Mouse (Mus musculus): ENCODE measurements at regions not wholly inside any gene's neighbourhood (a gene's known extent, or its start where the extent isn't known, plus 50 kb on each side); places are given as distances from the start of the nearest gene placed in this dataset.

DNA sequence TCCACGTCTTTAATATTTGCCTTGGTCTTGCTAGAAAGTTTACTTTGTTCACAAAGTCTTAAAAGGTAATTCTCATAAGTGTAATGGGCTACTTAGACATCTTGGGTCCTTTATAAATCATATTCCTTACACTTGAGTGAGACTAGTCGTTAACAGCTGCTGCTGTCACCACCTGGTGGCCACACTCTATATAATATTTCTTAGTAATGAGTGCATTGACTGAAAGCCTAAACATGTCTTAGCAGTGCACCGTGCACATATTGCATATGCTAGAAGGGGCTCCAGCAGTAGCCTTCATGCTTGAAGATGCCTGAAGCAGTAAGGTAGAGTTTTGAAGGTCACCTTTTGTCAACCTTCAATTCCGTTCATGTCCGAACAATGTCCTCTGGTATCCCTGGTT is 177.2 kb downstream of the Nuf2 start:
- H3K27me3 ChIP-seq (replicated peaks; ENCODE audit: control insufficient read depth, insufficient read depth, low read length) = no peaks in the 10 kb centered on the region
- no peaks in the 10 kb centered on the region for H3K4me1 ChIP-seq (ENCODE audit: control insufficient read depth, insufficient read depth, low read depth, low read length)
- no peak for ATAC-seq
- no peaks in the 10 kb centered on the region for H3K9me3 ChIP-seq (ENCODE audit: control insufficient read depth, low read length)
- no peaks in the 10 kb centered on the region for H3K36me3 ChIP-seq (ENCODE audit: control insufficient read depth, insufficient read depth, low read length)
- H3K4me2 ChIP-seq (ENCODE audit: low read length) = no peak overlapping the region
- H3K4me3 ChIP-seq (ENCODE audit: low read length) = no peak overlapping the region
- no peak overlapping the region for H3K27ac ChIP-seq (ENCODE audit: low read depth, low read length)
- H3K9ac ChIP-seq (ENCODE audit: low read depth, low read length) = no peak overlapping the region
- 71% methylated on average over 5 of the region's 5 CpGs for WGBS

DNA sequence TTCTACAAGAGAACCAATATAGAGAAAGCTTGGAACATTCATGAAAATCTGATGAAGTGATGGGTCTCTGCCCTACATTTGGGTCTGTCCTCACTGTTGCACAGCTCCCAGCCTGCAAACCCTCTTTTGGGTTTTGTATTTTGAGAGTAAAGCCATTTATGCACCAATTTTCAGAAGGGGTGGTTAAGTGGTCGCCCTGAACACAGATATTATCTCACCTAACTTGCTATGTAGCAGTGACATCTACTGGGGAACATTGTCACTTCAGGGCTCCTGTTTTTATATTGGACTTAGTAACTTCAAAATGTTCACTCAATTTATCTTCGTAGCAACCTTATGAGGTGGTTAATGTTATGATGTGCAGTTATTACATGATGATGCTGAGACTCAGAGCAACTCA is 183.6 kb downstream of the Nuf2 start:
- Histone ChIP-seq H3K27me3 (replicated peaks; ENCODE audit: control insufficient read depth, insufficient read depth, low read length) (no peaks in the 10 kb centered on the region), H3K9me3 (ENCODE audit: control insufficient read depth, low read length) (no peaks in the 10 kb centered on the region), H3K4me3 (ENCODE audit: low read length) (no peak overlapping the region), H3K36me3 (ENCODE audit: control insufficient read depth, insufficient read depth, low read length) (no peaks in the 10 kb centered on the region), H3K4me1 (ENCODE audit: control insufficient read depth, insufficient read depth, low read depth, low read length) (no peaks in the 10 kb centered on the region), H3K4me2 (ENCODE audit: low read length) (no peak overlapping the region), H3K9ac (ENCODE audit: low read depth, low read length) (no peak overlapping the region), H3K27ac (ENCODE audit: low read depth, low read length) (no peak overlapping the region)
- ATAC-seq = no peak
- WGBS = 40% methylated on average over 2 of the region's 2 CpGs

DNA sequence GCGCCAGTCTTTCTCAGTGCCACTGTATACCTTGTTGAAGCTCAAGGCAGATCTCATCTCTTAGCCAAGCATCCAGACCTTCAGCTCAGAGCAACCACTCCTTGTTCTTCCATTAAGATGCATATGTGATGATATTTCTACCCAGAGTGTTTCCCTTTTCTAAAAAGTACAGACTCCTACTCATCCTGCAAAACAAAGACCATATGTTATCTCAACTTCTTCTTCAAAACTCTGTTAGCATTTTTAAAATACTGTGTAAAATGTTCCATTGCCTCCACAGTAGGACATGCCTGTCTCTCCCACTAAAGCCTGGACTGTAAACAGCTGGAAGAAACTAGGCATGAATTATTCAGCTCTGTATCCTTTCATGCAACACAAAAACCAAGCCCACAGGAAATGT is 184.4 kb downstream of the Nuf2 start:
- 100% methylated on average over 1 of the region's 1 CpGs for WGBS

DNA sequence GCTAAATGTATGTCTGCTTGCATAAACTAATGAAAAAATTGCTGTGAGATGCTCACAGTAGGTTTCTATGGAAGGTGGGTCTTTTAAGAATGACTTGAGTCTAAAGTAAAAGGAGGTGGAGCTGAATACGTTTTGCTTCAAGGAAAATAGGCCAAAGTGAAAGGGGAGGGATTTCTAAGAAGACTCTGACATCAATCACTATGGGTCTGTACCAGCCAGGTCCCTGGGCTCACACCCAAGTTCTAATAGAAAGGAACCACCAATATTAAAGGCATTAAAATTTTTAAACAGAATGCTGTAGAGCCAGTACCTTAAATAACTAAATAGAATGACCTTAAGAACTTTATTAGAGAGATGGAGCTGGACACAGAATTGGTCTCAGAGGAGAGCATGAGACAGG is 190.1 kb downstream of the Nuf2 start:
- no peak for ATAC-seq
- no peak overlapping the region for H3K27ac ChIP-seq (ENCODE audit: low read depth, low read length)
- no peak overlapping the region for H3K4me3 ChIP-seq (ENCODE audit: low read length)
- H3K4me2 ChIP-seq (ENCODE audit: low read length) = no peak overlapping the region
- no peaks in the 10 kb centered on the region for H3K4me1 ChIP-seq (ENCODE audit: control insufficient read depth, insufficient read depth, low read depth, low read length)
- H3K27me3 ChIP-seq (replicated peaks; ENCODE audit: control insufficient read depth, insufficient read depth, low read length) = no peaks in the 10 kb centered on the region
- no peaks in the 10 kb centered on the region for H3K36me3 ChIP-seq (ENCODE audit: control insufficient read depth, insufficient read depth, low read length)
- no peak overlapping the region for H3K9ac ChIP-seq (ENCODE audit: low read depth, low read length)
- WGBS = 55% methylated on average over 1 of the region's 1 CpGs
- H3K9me3 ChIP-seq (ENCODE audit: control insufficient read depth, low read length) = no peaks in the 10 kb centered on the region

More for the DNA sequence above, 184.4 kb downstream of the Nuf2 start:
- no peaks in the 10 kb centered on the region for H3K27me3 ChIP-seq (replicated peaks; ENCODE audit: control insufficient read depth, insufficient read depth, low read length)
- H3K9me3 ChIP-seq (ENCODE audit: control insufficient read depth, low read length) = no peaks in the 10 kb centered on the region
- no peaks in the 10 kb centered on the region for H3K4me1 ChIP-seq (ENCODE audit: control insufficient read depth, insufficient read depth, low read depth, low read length)
- H3K9ac ChIP-seq (ENCODE audit: low read depth, low read length) = no peak overlapping the region
- H3K27ac ChIP-seq (ENCODE audit: low read depth, low read length) = no peak overlapping the region
- H3K4me3 ChIP-seq (ENCODE audit: low read length) = no peak overlapping the region
- H3K36me3 ChIP-seq (ENCODE audit: control insufficient read depth, insufficient read depth, low read length) = no peaks in the 10 kb centered on the region
- H3K4me2 ChIP-seq (ENCODE audit: low read length) = no peak overlapping the region
- ATAC-seq = no peak

DNA sequence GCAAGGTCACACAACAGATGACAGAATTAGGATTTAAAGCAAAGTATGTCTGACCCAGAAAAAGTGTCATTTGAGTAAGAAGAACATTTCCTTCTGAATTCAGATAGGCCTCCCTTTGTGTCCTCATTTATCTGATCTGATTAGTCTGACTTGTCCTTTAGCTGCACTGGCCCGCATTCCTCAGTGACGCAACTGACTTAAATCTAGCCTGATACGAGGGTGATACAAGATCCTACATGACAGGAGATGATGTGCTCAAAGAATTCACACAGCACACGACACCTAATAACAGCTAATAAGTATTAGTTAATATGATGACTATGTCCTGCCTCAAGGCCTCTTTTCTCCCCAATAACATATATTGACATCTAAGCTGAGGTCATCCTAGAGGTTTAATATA is 192.8 kb downstream of the Nuf2 start:
- Histone ChIP-seq H3K27ac (ENCODE audit: low read depth, low read length) (no peak overlapping the region), H3K4me3 (ENCODE audit: low read length) (no peak overlapping the region), H3K4me1 (ENCODE audit: control insufficient read depth, insufficient read depth, low read depth, low read length) (no peaks in the 10 kb centered on the region), H3K36me3 (ENCODE audit: control insufficient read depth, insufficient read depth, low read length) (no peaks in the 10 kb centered on the region), H3K9ac (ENCODE audit: low read depth, low read length) (no peak overlapping the region), H3K27me3 (replicated peaks; ENCODE audit: control insufficient read depth, insufficient read depth, low read length) (no peaks in the 10 kb centered on the region), H3K9me3 (ENCODE audit: control insufficient read depth, low read length) (no peaks in the 10 kb centered on the region), H3K4me2 (ENCODE audit: low read length) (no peak overlapping the region)
- ATAC-seq = no peak
- 78% methylated on average over 4 of the region's 4 CpGs for WGBS

DNA sequence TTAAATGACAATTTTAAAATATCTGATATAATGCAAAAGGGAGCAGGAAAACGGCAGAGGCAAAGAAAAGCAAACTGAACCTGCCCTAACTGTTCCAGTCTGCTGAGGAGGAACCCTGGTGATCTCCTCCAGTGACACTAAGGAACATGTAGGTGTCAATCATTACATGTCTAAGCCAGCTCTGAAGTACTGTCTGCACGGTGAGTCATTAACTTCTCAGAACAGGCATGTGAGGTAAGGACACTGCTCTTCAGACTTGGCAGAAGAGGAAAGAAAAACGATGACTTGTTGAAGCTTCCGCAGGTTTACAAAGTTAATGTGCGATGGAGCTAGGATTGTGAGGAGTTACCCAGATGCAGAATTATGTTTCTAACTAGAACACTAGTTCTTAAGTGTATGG is 199.1 kb downstream of the Nuf2 start:
- no peak overlapping the region for H3K27ac ChIP-seq (ENCODE audit: low read depth, low read length)
- H3K4me1 ChIP-seq (ENCODE audit: control insufficient read depth, insufficient read depth, low read depth, low read length) = no peaks in the 10 kb centered on the region
- H3K9ac ChIP-seq (ENCODE audit: low read depth, low read length) = no peak overlapping the region
- no peaks in the 10 kb centered on the region for H3K36me3 ChIP-seq (ENCODE audit: control insufficient read depth, insufficient read depth, low read length)
- no peaks in the 10 kb centered on the region for H3K27me3 ChIP-seq (replicated peaks; ENCODE audit: control insufficient read depth, insufficient read depth, low read length)
- no peak overlapping the region for H3K4me3 ChIP-seq (ENCODE audit: low read length)
- ATAC-seq = no peak
- H3K9me3 ChIP-seq (ENCODE audit: control insufficient read depth, low read length) = no peaks in the 10 kb centered on the region
- WGBS = 89% methylated on average over 5 of the region's 5 CpGs
- no peak overlapping the region for H3K4me2 ChIP-seq (ENCODE audit: low read length)

DNA sequence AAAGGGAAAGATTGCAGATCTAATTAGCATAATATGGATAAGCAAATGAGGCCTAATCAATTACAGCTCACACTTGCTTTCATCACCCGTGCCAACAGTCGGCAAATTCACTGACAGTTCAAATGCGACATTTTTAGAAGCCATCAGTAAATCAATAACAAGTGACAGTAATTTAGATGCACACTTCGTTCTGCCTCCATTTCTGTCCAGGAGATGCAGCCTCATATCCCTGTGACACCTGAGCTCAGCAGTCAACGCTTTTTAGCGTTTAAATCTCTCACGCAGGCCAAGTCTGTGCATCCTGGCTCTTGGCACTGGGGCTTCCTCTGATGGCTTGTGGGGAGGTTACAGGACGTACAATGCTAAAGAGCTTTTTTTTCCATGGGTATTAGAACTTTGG is 218.0 kb downstream of the Nuf2 start:
- WGBS = 50% methylated on average over 8 of the region's 8 CpGs
- Histone ChIP-seq H3K27ac (ENCODE audit: low read depth, low read length) (no peak overlapping the region), H3K9ac (ENCODE audit: low read depth, low read length) (no peak overlapping the region), H3K36me3 (ENCODE audit: control insufficient read depth, insufficient read depth, low read length) (no peaks in the 10 kb centered on the region), H3K4me1 (ENCODE audit: control insufficient read depth, insufficient read depth, low read depth, low read length) (no peaks in the 10 kb centered on the region), H3K4me2 (ENCODE audit: low read length) (no peak overlapping the region), H3K4me3 (ENCODE audit: low read length) (no peak overlapping the region), H3K9me3 (ENCODE audit: control insufficient read depth, low read length) (no peaks in the 10 kb centered on the region), H3K27me3 (replicated peaks; ENCODE audit: control insufficient read depth, insufficient read depth, low read length) (no peaks in the 10 kb centered on the region)
- ATAC-seq = no peak

DNA sequence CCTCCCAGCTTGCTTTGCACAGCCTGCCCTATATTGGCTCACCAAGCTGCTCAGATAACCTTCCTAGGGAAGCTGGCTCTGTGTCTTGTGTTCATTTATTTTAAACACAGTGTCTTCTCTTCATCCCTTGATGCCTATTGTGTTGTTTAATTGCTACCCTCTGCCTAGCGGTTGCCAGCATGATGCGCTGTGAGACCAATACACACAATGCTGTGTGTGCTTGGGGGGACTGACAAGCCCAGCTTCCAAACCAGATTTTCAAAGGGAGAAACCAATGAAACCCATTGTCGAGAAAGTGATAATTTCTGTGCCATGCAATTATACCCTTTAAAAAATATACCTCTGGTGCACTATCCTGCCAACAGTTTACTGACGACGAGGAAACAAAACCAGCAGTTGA is 247.8 kb downstream of the Nuf2 start:
- no peak overlapping the region for H3K9ac ChIP-seq (ENCODE audit: low read depth, low read length)
- no peak for ATAC-seq
- no peaks in the 10 kb centered on the region for H3K27me3 ChIP-seq (replicated peaks; ENCODE audit: control insufficient read depth, insufficient read depth, low read length)
- H3K36me3 ChIP-seq (ENCODE audit: control insufficient read depth, insufficient read depth, low read length) = no peaks in the 10 kb centered on the region
- no peak overlapping the region for H3K4me3 ChIP-seq (ENCODE audit: low read length)
- H3K9me3 ChIP-seq (ENCODE audit: control insufficient read depth, low read length) = no peaks in the 10 kb centered on the region
- no peak overlapping the region for H3K27ac ChIP-seq (ENCODE audit: low read depth, low read length)
- no peaks in the 10 kb centered on the region for H3K4me1 ChIP-seq (ENCODE audit: control insufficient read depth, insufficient read depth, low read depth, low read length)
- H3K4me2 ChIP-seq (ENCODE audit: low read length) = no peak overlapping the region
- WGBS = 91% methylated on average over 5 of the region's 5 CpGs

DNA sequence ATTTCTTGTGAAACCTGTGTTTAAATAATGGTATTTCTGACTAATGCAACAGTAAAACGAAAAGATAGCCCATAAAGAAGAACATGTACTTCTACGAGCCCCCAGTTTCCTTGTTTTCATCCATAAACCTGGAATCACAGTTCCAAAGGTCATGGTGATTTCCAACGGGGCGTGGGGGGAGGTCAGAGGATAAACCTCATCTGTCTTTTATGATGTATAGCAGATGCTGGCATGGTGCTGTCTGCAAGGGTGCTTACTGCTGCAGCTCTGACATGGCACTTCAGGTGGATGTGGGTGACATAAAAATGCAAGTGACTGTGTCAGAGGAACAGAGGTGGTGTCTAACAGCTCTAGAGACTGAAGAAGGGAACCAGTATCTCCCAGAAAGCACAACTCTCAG is 260.5 kb downstream of the Nuf2 start:
- Histone ChIP-seq H3K27me3 (replicated peaks; ENCODE audit: control insufficient read depth, insufficient read depth, low read length) (no peaks in the 10 kb centered on the region), H3K4me3 (ENCODE audit: low read length) (no peak overlapping the region), H3K4me1 (ENCODE audit: control insufficient read depth, insufficient read depth, low read depth, low read length) (no peaks in the 10 kb centered on the region), H3K4me2 (ENCODE audit: low read length) (no peak overlapping the region), H3K27ac (ENCODE audit: low read depth, low read length) (no peak overlapping the region), H3K9ac (ENCODE audit: low read depth, low read length) (no peak overlapping the region), H3K36me3 (ENCODE audit: control insufficient read depth, insufficient read depth, low read length) (no peaks in the 10 kb centered on the region), H3K9me3 (ENCODE audit: control insufficient read depth, low read length) (no peaks in the 10 kb centered on the region)
- no peak for ATAC-seq
- 85% methylated on average over 4 of the region's 4 CpGs for WGBS

DNA sequence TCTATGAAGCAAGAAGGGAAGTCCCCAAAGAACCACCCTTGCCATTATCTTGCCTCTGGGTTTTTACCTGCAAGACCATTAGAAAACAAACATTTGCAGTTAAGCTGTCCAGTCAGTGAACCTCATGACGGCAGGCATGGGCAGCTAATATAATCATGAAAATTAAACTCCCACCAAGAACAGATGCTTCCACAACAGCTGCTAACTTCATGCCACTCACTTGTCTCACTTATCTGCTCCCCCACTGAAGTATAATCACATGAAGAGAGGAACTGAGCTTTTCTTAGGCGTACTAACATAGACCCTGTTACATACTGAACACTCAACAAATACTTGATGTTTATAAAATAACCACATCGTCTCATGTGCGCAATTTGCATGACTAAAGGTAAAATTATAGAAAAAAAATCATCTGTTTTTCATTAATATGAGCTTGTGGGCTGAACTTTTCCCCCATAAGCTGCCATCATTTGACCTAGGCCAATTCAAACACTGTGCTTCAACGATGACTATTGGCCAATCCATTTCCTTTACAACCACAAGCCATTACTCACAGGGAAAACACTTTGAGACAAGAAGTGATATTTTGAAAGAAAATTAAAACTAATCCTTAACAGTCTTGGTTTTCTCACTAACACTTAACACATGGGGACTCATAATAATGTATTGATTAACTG is 267.1 kb downstream of the Nuf2 start:
- H3K4me1 ChIP-seq (ENCODE audit: control insufficient read depth, insufficient read depth, low read depth, low read length) = no peaks in the 10 kb centered on the region
- no peak for ATAC-seq

More for the DNA sequence above, 267.1 kb downstream of the Nuf2 start:
- H3K36me3 ChIP-seq (ENCODE audit: control insufficient read depth, insufficient read depth, low read length) = no peaks in the 10 kb centered on the region
- H3K4me2 ChIP-seq (ENCODE audit: low read length) = no peak overlapping the region
- H3K9me3 ChIP-seq (ENCODE audit: control insufficient read depth, low read length) = no peaks in the 10 kb centered on the region
- H3K27me3 ChIP-seq (replicated peaks; ENCODE audit: control insufficient read depth, insufficient read depth, low read length) = no peaks in the 10 kb centered on the region
- 83% methylated on average over 5 of the region's 5 CpGs for WGBS
- H3K27ac ChIP-seq (ENCODE audit: low read depth, low read length) = no peak overlapping the region
- no peak overlapping the region for H3K9ac ChIP-seq (ENCODE audit: low read depth, low read length)
- no peak overlapping the region for H3K4me3 ChIP-seq (ENCODE audit: low read length)

Data from hindbrain, embryonic 16.5 days (tissue).